Mouse (Mus musculus): Measurements from ENCODE around the gene Gm5105. TPM values are rescaled to one million over a fixed set of nuclear protein-coding genes. Genes with fewer than 3 reads are reported as not detected.

The Gm5105 gene
- polyA plus RNA-seq, 1 experiment = not detected

DNA sequence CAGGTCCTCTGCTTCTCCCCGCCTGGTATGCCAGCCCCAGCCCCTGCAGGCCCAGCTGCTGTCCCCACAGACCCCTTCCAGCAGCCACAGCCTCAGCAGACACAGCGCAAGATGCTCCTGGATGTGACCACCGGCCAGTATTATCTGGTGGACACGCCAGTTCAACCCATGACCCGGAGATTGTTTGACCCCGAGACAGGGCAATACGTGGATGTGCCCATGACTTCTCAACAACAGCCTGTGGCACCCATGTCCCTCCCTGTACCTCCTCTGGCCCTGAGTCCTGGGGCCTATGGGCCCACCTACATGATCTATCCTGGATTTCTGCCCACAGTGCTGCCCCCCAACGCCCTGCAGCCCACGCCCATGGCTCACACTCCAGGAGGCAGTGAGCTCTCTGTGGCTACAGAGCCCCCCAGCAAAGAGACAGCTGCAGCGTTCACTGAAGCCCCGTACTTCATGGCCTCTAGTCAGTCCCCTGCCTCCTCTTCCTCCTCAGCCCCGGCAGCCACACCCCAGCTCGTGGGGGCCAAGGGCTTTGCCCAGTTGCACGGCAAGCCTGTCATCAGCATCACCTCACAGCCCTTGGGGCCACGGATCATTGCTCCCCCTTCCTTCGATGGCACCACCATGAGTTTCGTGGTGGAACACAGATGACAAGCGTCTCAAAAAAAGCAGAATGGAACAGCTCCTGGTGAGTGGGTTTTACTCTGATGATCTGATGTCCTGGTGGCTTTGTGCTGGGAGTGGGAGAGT lies 2.7 kb upstream of the Gm5105 start:
- TF ChIP-seq POLR2A (IDR thresholded peaks at IDR 0.05; ENCODE audit: low read depth, low read length) (no peak), CTCF (IDR thresholded peaks at IDR 0.05; ENCODE audit: borderline replicate concordance, insufficient read depth, low read length) (no peak)
- no peaks in the 10 kb centered on the region for H3K4me1 ChIP-seq (ENCODE audit: control insufficient read depth, insufficient read depth, low read length)
- no peak overlapping the region for H3K27ac ChIP-seq (ENCODE audit: insufficient read depth, low read length)
- H3K4me3 ChIP-seq (ENCODE audit: insufficient read depth, low read length) = no peak overlapping the region

DNA sequence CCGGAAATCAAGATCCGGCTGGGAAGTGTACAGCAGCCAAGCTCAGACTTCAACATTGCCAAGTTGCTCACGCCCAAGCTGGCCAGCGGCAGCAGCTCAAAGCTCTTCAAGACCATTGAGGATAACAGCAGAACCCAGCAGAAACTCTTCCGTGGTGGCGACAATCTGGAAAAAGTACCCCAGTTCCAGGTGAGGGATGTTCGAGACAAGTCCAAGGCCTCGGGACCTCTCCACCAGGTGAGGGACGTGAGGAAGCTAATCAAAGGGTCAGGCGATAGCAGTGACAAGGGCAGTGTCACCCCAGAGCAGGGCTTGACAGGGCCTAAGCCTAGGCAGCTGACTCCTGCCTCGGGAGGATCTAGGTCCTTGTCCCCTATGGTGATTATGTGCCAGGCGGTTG lies 915 bp upstream of the Gm5105 start:
- TF ChIP-seq CTCF (IDR thresholded peaks at IDR 0.05; ENCODE audit: borderline replicate concordance, insufficient read depth, low read length) (no peak), POLR2A (IDR thresholded peaks at IDR 0.05; ENCODE audit: low read depth, low read length) (no peak)
- H3K4me3 ChIP-seq (ENCODE audit: insufficient read depth, low read length) = no peak overlapping the region
- no peak overlapping the region for H3K27ac ChIP-seq (ENCODE audit: insufficient read depth, low read length)
- H3K4me1 ChIP-seq (ENCODE audit: control insufficient read depth, insufficient read depth, low read length) = no peaks in the 10 kb centered on the region

GRCm38 (mm10) chr3:138066348-138066856 lies 786 bp downstream of the Gm5105 start:
- TF ChIP-seq CTCF (IDR thresholded peaks at IDR 0.05; ENCODE audit: borderline replicate concordance, insufficient read depth, low read length) (no peak), POLR2A (IDR thresholded peaks at IDR 0.05; ENCODE audit: low read depth, low read length) (no peak)
- Histone ChIP-seq H3K27ac (ENCODE audit: insufficient read depth, low read length) (no peak overlapping the region), H3K4me3 (ENCODE audit: insufficient read depth, low read length) (no peak overlapping the region), H3K4me1 (ENCODE audit: control insufficient read depth, insufficient read depth, low read length) (0 out of 2 replicates have a peak, but pooled peaks cover 2% of the 10 kb centered on the region)

- H3K4me1 ChIP-seq (ENCODE audit: control insufficient read depth, insufficient read depth, low read length) = peaks cover 5% of the 10 kb centered on the region; the same call in 1 of the 2 replicates
- no peak for TF ChIP-seq CTCF (IDR thresholded peaks at IDR 0.05; ENCODE audit: borderline replicate concordance, insufficient read depth, low read length)
- no peak for TF ChIP-seq POLR2A (IDR thresholded peaks at IDR 0.05; ENCODE audit: low read depth, low read length)
- H3K27ac ChIP-seq (ENCODE audit: insufficient read depth, low read length) = no peak overlapping the region
- no peak overlapping the region for H3K4me3 ChIP-seq (ENCODE audit: insufficient read depth, low read length)
Measured at GRCm38 (mm10) chr3:138065930-138066329, 1.3 kb downstream of the Gm5105 start.

DNA sequence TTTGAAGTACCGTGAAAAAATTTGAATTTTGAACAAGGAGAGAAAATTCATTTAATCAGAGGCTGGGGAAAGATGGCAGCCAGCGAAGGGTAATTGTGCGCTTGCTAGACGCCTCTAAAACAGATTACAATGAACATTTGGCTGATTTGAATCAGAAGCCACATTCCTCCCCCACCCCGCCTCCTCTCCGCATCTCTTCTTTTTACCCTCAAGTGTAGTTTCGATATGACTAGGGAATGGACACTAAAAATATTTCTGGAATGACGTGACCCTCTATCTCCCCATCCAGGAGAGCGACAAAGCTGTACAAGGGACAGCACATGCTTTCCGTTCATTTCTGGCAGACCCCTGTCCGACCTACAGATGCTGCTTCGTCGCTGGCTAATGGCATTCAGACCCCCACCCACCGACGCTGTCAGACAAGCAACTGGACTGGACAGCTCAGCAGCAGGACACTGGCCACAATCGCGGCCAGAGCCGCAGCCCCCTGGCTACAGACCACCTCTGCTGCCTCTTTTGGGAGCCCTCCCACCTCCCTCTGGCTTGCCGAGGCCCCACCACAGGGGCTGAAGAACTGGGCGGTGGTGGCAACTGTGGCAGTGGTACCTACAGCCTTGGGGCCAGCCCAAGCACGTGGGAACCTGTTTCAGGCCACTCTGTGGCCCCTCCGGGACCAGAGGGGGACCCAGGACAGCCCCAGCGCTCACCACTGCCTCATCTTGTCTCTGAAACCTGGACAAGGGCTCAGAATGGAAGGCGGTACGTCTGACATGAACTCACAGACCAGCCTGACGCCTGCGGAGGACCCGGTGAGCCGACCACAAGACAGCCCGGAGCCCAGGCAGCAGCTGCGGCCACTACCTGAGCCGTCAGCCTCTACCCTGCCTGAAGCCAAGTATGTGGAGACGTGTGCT lies 2.2 kb downstream of the Gm5105 start, which contains the start of gene 1110002E22Rik:
Gene 1110002E22Rik, plus strand, starts transcription at position 321 of the 914 bp plus-strand sequence.
- TF ChIP-seq POLR2A (IDR thresholded peaks at IDR 0.05; ENCODE audit: low read depth, low read length) = no peak
- TF ChIP-seq CTCF (IDR thresholded peaks at IDR 0.05; ENCODE audit: borderline replicate concordance, insufficient read depth, low read length) = no peak
- H3K4me3 ChIP-seq (ENCODE audit: insufficient read depth, low read length) = no peak within 1 kb of the TSS
- no peak within 1 kb of the TSS for H3K27ac ChIP-seq (ENCODE audit: insufficient read depth, low read length)
- peaks cover 5% of the 10 kb centered on the region; the same call in 1 of the 2 replicates for H3K4me1 ChIP-seq (ENCODE audit: control insufficient read depth, insufficient read depth, low read length)

DNA sequence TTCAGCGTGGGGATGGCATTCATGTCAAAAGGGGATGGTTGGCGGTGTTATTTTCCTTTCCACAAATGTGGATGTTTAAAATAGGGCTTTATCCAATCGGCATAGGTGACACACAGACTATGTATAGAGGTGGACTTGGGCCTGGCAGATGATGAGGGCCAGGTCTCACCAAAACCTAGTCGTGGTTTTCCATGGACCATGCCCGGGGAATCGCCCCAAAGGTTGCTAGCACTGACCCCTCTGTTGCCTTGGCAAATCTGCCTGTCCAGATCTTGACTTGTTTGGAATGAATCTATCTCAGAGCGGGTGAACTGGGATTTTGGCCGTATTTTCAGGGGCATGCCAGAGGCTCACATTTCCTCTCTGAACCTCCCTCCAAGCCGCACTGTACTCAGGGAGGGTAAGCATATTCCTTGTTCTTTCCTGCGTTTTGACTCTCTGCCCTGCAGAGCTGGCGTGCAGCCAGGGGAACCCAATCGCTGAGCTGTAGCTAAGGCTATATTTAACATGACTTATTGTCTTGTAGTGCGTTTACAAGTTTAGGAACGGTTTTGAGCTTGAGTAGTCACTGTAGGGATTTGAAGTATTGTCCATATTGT lies 3.4 kb downstream of the Gm5105 start:
- H3K27ac ChIP-seq (ENCODE audit: insufficient read depth, low read length) = no peak overlapping the region
- no peak overlapping the region for H3K4me3 ChIP-seq (ENCODE audit: insufficient read depth, low read length)
- no peak for TF ChIP-seq CTCF (IDR thresholded peaks at IDR 0.05; ENCODE audit: borderline replicate concordance, insufficient read depth, low read length)
- TF ChIP-seq POLR2A (IDR thresholded peaks at IDR 0.05; ENCODE audit: low read depth, low read length) = no peak
- H3K4me1 ChIP-seq (ENCODE audit: control insufficient read depth, insufficient read depth, low read length) = peaks cover 5% of the 10 kb centered on the region; the same call in 1 of the 2 replicates

DNA sequence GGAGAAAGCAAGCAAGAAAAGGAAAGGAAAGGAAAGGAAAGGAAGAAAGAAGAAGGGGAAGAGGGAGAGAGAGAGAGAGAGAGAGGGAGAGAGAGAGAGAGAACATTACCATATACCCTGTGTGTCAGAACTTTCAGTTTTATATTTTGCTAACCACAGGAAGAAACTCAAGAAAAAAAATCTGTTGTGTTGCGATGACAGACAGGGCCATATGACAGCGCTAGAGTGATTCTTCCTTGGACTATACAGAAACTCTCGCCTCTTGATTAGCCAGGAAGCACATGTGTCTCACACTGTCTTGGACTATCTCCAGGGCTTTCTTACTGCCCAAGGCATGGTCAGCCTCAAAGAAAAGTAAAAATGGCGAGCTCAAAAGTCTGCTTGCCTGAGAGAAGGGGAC lies 4.5 kb downstream of the Gm5105 start:
- Histone ChIP-seq H3K4me1 (ENCODE audit: control insufficient read depth, insufficient read depth, low read length) (peaks cover 5% of the 10 kb centered on the region; the same call in 1 of the 2 replicates), H3K4me3 (ENCODE audit: insufficient read depth, low read length) (no peak overlapping the region), H3K27ac (ENCODE audit: insufficient read depth, low read length) (no peak overlapping the region)
- TF ChIP-seq CTCF (IDR thresholded peaks at IDR 0.05; ENCODE audit: borderline replicate concordance, insufficient read depth, low read length) (no peak), POLR2A (IDR thresholded peaks at IDR 0.05; ENCODE audit: low read depth, low read length) (no peak)

DNA sequence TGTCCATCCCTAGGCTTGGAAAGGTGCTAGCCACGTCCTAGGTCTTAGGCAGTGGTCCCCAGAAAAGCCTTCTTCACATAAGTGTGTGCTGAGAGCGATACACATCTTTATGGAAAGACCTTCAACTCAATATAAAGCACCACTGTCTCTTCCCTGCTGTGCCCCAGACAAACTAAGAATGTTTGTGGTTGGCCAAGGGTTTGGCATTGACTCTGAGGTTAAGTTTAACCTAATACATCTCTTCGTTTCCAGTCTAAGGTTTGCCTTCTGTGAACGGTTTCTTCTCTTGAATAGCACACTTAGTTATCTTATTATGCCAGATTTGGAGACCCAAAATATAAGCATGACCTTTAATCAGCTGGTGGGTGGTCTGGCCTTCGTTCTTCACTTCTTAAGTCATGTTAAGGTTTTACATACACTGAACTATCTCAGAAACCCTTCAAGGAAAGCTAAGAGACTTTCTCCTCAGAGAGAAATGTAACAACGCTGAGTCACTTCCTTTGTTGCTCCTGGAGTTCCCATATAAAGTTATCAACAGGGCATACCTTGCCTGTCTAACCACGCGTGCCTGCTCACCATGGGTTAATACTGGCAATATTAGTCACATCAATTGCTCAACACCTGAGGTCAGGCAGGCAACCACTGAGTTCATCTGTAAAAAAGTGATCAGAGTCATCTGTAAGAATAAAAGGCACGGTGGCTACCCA lies 5.8 kb downstream of the Gm5105 start:
- Histone ChIP-seq H3K4me1 (ENCODE audit: control insufficient read depth, insufficient read depth, low read length) (peaks cover 5% of the 10 kb centered on the region; the same call in 1 of the 2 replicates), H3K4me3 (ENCODE audit: insufficient read depth, low read length) (no peak overlapping the region), H3K27ac (ENCODE audit: insufficient read depth, low read length) (peak overlapping the region; percentile 82)
- TF ChIP-seq CTCF (IDR thresholded peaks at IDR 0.05; ENCODE audit: borderline replicate concordance, insufficient read depth, low read length) (no peak), POLR2A (IDR thresholded peaks at IDR 0.05; ENCODE audit: low read depth, low read length) (no peak)

GRCm38 (mm10) chr3:138060429-138060828 lies 6.8 kb downstream of the Gm5105 start:
- TF ChIP-seq CTCF (IDR thresholded peaks at IDR 0.05; ENCODE audit: borderline replicate concordance, insufficient read depth, low read length) (no peak), POLR2A (IDR thresholded peaks at IDR 0.05; ENCODE audit: low read depth, low read length) (no peak)
- no peak overlapping the region for H3K4me3 ChIP-seq (ENCODE audit: insufficient read depth, low read length)
- H3K4me1 ChIP-seq (ENCODE audit: control insufficient read depth, insufficient read depth, low read length) = peaks cover 5% of the 10 kb centered on the region; the same call in 1 of the 2 replicates
- peak overlapping the region; percentile 8; the same call in 1 of the 2 replicates for H3K27ac ChIP-seq (ENCODE audit: insufficient read depth, low read length)
